Mouse (Mus musculus): ENCODE data around the gene Ccdc189. TPM values are rescaled to one million over a fixed set of nuclear protein-coding genes. Genes with fewer than 3 reads are reported as not detected.

Ccdc189 gene
- polyA plus RNA-seq, 1 experiment = not detected

GRCm38 (mm10) chr7:127551558-127551957, 36.8 kb downstream of the Ccdc189 start:
- Histone ChIP-seq H3K4me1 (ENCODE audit: control insufficient read depth, insufficient read depth, low read length) (peaks cover 3% of the 10 kb centered on the region; the same call in 1 of the 2 replicates), H3K27ac (ENCODE audit: insufficient read depth, low read depth, low read length) (no peak overlapping the region), H3K4me3 (ENCODE audit: insufficient read depth, low read depth, low read length) (no peak overlapping the region)
- WGBS = 94% methylated on average over 8 of the region's 8 CpGs
- TF ChIP-seq CTCF (IDR thresholded peaks at IDR 0.05; ENCODE audit: insufficient read depth, low read depth, low read length) = no peak
- no peak for TF ChIP-seq POLR2A (IDR thresholded peaks at IDR 0.05; ENCODE audit: insufficient read depth, low read depth, low read length)

GRCm38 (mm10) chr7:127549116-127549835, 39.1 kb downstream of the Ccdc189 start:
- no peak overlapping the region for H3K27ac ChIP-seq (ENCODE audit: insufficient read depth, low read depth, low read length)
- no peak for TF ChIP-seq CTCF (IDR thresholded peaks at IDR 0.05; ENCODE audit: insufficient read depth, low read depth, low read length)
- no peak for TF ChIP-seq POLR2A (IDR thresholded peaks at IDR 0.05; ENCODE audit: insufficient read depth, low read depth, low read length)
- peaks cover 3% of the 10 kb centered on the region; the same call in 1 of the 2 replicates for H3K4me1 ChIP-seq (ENCODE audit: control insufficient read depth, insufficient read depth, low read length)
- no peak overlapping the region for H3K4me3 ChIP-seq (ENCODE audit: insufficient read depth, low read depth, low read length)
- WGBS = 36% methylated on average over 15 of the region's 15 CpGs

- Histone ChIP-seq H3K4me3 (ENCODE audit: insufficient read depth, low read depth, low read length) (no peak overlapping the region), H3K27ac (ENCODE audit: insufficient read depth, low read depth, low read length) (no peak overlapping the region), H3K4me1 (ENCODE audit: control insufficient read depth, insufficient read depth, low read length) (peaks cover 9% of the 10 kb centered on the region; the same call in 1 of the 2 replicates)
- 59% methylated on average over 3 of the region's 3 CpGs for WGBS
- TF ChIP-seq CTCF (IDR thresholded peaks at IDR 0.05; ENCODE audit: insufficient read depth, low read depth, low read length) (no peak), POLR2A (IDR thresholded peaks at IDR 0.05; ENCODE audit: insufficient read depth, low read depth, low read length) (no peak)
Measured at GRCm38 (mm10) chr7:127541671-127542070, 46.7 kb downstream of the Ccdc189 start.

Other genes with a start within 250 kb of the Ccdc189 start
- gene Zfp768, start 243.0 kb downstream of the Ccdc189 start, polyA plus RNA-seq (2012; ENCODE audit: insufficient read depth, insufficient read length, low replicate concordance, missing spikeins) = not detected in 2 replicates
- not detected in 2 replicates for gene Zfp747, start 212.5 kb downstream of the Ccdc189 start, polyA plus RNA-seq (2012; ENCODE audit: insufficient read depth, insufficient read length, low replicate concordance, missing spikeins)
- gene 9130019O22Rik, start 201.4 kb downstream of the Ccdc189 start, polyA plus RNA-seq (2012; ENCODE audit: insufficient read depth, insufficient read length, low replicate concordance, missing spikeins) = not detected in 2 replicates
- gene E430018J23Rik, start 195.0 kb downstream of the Ccdc189 start, polyA plus RNA-seq (2012; ENCODE audit: insufficient read depth, insufficient read length, low replicate concordance, missing spikeins) = not detected in 2 replicates
- not detected in 2 replicates for gene Zfp764, start 181.8 kb downstream of the Ccdc189 start, polyA plus RNA-seq (2012; ENCODE audit: insufficient read depth, insufficient read length, low replicate concordance, missing spikeins)
- gene Zfp688, start 166.5 kb downstream of the Ccdc189 start, polyA plus RNA-seq (2012; ENCODE audit: insufficient read depth, insufficient read length, low replicate concordance, missing spikeins) = not detected in 2 replicates
- not detected in 2 replicates for gene Zfp689, start 139.4 kb downstream of the Ccdc189 start, polyA plus RNA-seq (2012; ENCODE audit: insufficient read depth, insufficient read length, low replicate concordance, missing spikeins)
- not detected in 2 replicates for gene Prr14, start 129.0 kb downstream of the Ccdc189 start, polyA plus RNA-seq (2012; ENCODE audit: insufficient read depth, insufficient read length, low replicate concordance, missing spikeins)
- not detected in 2 replicates for gene Fbrs, start 109.4 kb downstream of the Ccdc189 start, polyA plus RNA-seq (2012; ENCODE audit: insufficient read depth, insufficient read length, low replicate concordance, missing spikeins)
- gene Srcap, start 76.6 kb downstream of the Ccdc189 start, polyA plus RNA-seq (2012; ENCODE audit: insufficient read depth, insufficient read length, low replicate concordance, missing spikeins) = 110 and 137 TPM in 2 replicates
- not detected in 2 replicates for gene Gm42715, start 69.0 kb downstream of the Ccdc189 start, polyA plus RNA-seq (2012; ENCODE audit: insufficient read depth, insufficient read length, low replicate concordance, missing spikeins)
- not detected in 2 replicates for gene Tmem265, start 27.2 kb downstream of the Ccdc189 start, polyA plus RNA-seq (2012; ENCODE audit: insufficient read depth, insufficient read length, low replicate concordance, missing spikeins)
- not detected in 2 replicates for gene Phkg2, start 15.3 kb downstream of the Ccdc189 start, polyA plus RNA-seq (2012; ENCODE audit: insufficient read depth, insufficient read length, low replicate concordance, missing spikeins)
- gene Rnf40, start 172 bp upstream of the Ccdc189 start, polyA plus RNA-seq (2012; ENCODE audit: insufficient read depth, insufficient read length, low replicate concordance, missing spikeins) = 81.5 TPM in 1 of 2 replicates, not detected in the other
- not detected in 2 replicates for gene Zfp629, start 27.2 kb upstream of the Ccdc189 start, polyA plus RNA-seq (2012; ENCODE audit: insufficient read depth, insufficient read length, low replicate concordance, missing spikeins)
- gene Bcl7c, start 120.3 kb upstream of the Ccdc189 start, polyA plus RNA-seq (2012; ENCODE audit: insufficient read depth, insufficient read length, low replicate concordance, missing spikeins) = not detected in 2 replicates
- gene Ctf1, start 124.1 kb upstream of the Ccdc189 start, polyA plus RNA-seq (2012; ENCODE audit: insufficient read depth, insufficient read length, low replicate concordance, missing spikeins) = not detected in 2 replicates
- gene Ctf2, start 143.6 kb upstream of the Ccdc189 start, polyA plus RNA-seq (2012; ENCODE audit: insufficient read depth, insufficient read length, low replicate concordance, missing spikeins) = not detected in 2 replicates
- gene Fbxl19, start 155.9 kb upstream of the Ccdc189 start, polyA plus RNA-seq (2012; ENCODE audit: insufficient read depth, insufficient read length, low replicate concordance, missing spikeins) = not detected in 2 replicates
- gene Orai3, start 181.2 kb upstream of the Ccdc189 start, polyA plus RNA-seq (2012; ENCODE audit: insufficient read depth, insufficient read length, low replicate concordance, missing spikeins) = not detected in 2 replicates
- 526 TPM in 1 of 2 replicates, not detected in the other for gene Setd1a, start 188.1 kb upstream of the Ccdc189 start, polyA plus RNA-seq (2012; ENCODE audit: insufficient read depth, insufficient read length, low replicate concordance, missing spikeins)
- not detected in 2 replicates for gene Gm49388, start 197.0 kb upstream of the Ccdc189 start, polyA plus RNA-seq (2012; ENCODE audit: insufficient read depth, insufficient read length, low replicate concordance, missing spikeins)
- gene Hsd3b7, start 212.0 kb upstream of the Ccdc189 start, polyA plus RNA-seq (2012; ENCODE audit: insufficient read depth, insufficient read length, low replicate concordance, missing spikeins) = not detected in 2 replicates
- not detected in 2 replicates for gene Stx4a, start 235.7 kb upstream of the Ccdc189 start, polyA plus RNA-seq (2012; ENCODE audit: insufficient read depth, insufficient read length, low replicate concordance, missing spikeins)
- 303 TPM in 1 of 2 replicates, not detected in the other for gene Stx1b, start 236.0 kb upstream of the Ccdc189 start, polyA plus RNA-seq (2012; ENCODE audit: insufficient read depth, insufficient read length, low replicate concordance, missing spikeins)